In the genomic region with DNA sequence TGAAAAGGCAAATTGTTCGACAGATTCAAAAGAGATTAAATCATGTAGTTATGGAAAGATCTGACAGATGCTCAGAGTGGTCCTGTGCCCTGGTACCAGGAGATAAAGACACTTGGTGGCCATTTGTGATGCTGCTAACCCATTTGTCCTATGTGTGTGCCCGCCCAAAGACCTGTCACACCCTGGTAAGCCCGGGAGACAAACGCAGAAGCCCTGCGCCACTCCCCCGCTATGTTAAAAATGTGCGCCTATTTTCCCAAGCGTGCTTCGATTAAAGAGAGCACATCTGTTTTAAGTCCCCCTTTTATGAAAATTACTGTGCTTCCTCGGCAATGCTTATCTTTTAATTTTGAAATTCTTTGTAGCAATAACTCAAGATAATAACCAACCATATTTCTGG, we compare ENCODE assay signal across 11 mouse cellular contexts. TPM values are rescaled to one million over a fixed set of nuclear protein-coding genes. Genes with fewer than 3 reads are reported as not detected.
A peak's percentile ranks its signal among the peaks of the same experiment; 100 is the strongest.
DNase-seq lines count a peak whose midpoint lies in the region; ATAC-seq and TF ChIP-seq lines count a peak whose summit lies in the region.
"Had no signal": no experiment of that assay in that cellular context is flagged by ENCODE, and none has a peak within 500 bp of the region (broad histone marks: within the 10 kb centered on the region; RNA-seq: fewer than 3 reads in every experiment).

No protein-coding gene starts in this region.

- DNase-seq in heart, adult 11 months, result peak; percentile 72
- no peak for DNase-seq in heart, adult 18-20 months
- peak; percentile 28 for DNase-seq in hindbrain, embryonic 11.5 days (ENCODE audit: low spot score)
- DNase-seq in spleen, postnatal 14 days (ENCODE audit: low spot score in 2 of 2), result no peak
- DNase-seq in layer of hippocampus, postnatal 14 days (ENCODE audit: low spot score in 2 of 2), result no peak
- no peak for DNase-seq in kidney, adult 11 months
- DNase-seq: adrenal gland, adult 2 months; gastrocnemius, postnatal 36 days had no signal

- ATAC-seq in hindbrain, embryonic 11.5 days (ENCODE audit: low FRiP score), result no peak
- ATAC-seq in midbrain, embryonic 13.5 days, result peak; percentile 59; the same call in 1 of the 2 replicates

- H3K9ac ChIP-seq in hindbrain, embryonic 11.5 days (ENCODE audit: low read depth, low read length), result no peak overlapping the region
- H3K9ac ChIP-seq in midbrain, embryonic 13.5 days (replicated peaks), result no peak overlapping the region
- H3K9ac ChIP-seq: embryonic facial prominence, embryonic 15.5 days had no signal

- H3K9me3 ChIP-seq in E14TG2a.4 (ENCODE audit: low read length), result no peaks in the 10 kb centered on the region
- H3K9me3 ChIP-seq in hindbrain, embryonic 11.5 days (ENCODE audit: control insufficient read depth, low read length), result no peaks in the 10 kb centered on the region
- no peaks in the 10 kb centered on the region; the same call in 1 of the 2 replicates for H3K9me3 ChIP-seq in midbrain, embryonic 13.5 days
- H3K9me3 ChIP-seq: embryonic facial prominence, embryonic 15.5 days had no signal

- no peak overlapping the region for H3K4me2 ChIP-seq in hindbrain, embryonic 11.5 days (replicated peaks; ENCODE audit: low read depth, low read length)
- peak overlapping the region; percentile 26 for H3K4me2 ChIP-seq in midbrain, embryonic 13.5 days (replicated peaks)

- 22% methylated on average over 10 of the region's 10 CpGs for WGBS in hindbrain, embryonic 11.5 days
- 8% methylated on average over 10 of the region's 10 CpGs for WGBS in midbrain, embryonic 13.5 days

- TF ChIP-seq CTCF in E14TG2a.4 (conservative IDR thresholded peaks at IDR 0.05; ENCODE audit: low read length), result no peak

- peak overlapping the region; percentile 59 for H3K27ac ChIP-seq in hindbrain, embryonic 11.5 days (ENCODE audit: low read depth, low read length)
- H3K27ac ChIP-seq in midbrain, embryonic 13.5 days, result no peak overlapping the region; the same call in 1 of the 2 replicates
- H3K27ac ChIP-seq: embryonic facial prominence, embryonic 15.5 days had no signal

- H3K27me3 ChIP-seq in E14TG2a.4 (ENCODE audit: insufficient read depth, low read length), result peaks cover 7% of the 10 kb centered on the region
- H3K27me3 ChIP-seq in hindbrain, embryonic 11.5 days (ENCODE audit: control insufficient read depth, insufficient read depth, low read length), result no peaks in the 10 kb centered on the region
- peaks cover 7% of the 10 kb centered on the region for H3K27me3 ChIP-seq in midbrain, embryonic 13.5 days
- H3K27me3 ChIP-seq: embryonic facial prominence, embryonic 15.5 days had no signal

- H3K36me3 ChIP-seq in E14TG2a.4 (ENCODE audit: insufficient read depth, low read length), result no peaks in the 10 kb centered on the region
- no peaks in the 10 kb centered on the region for H3K36me3 ChIP-seq in hindbrain, embryonic 11.5 days (ENCODE audit: control insufficient read depth, insufficient read depth, low read length)
- no peaks in the 10 kb centered on the region for H3K36me3 ChIP-seq in midbrain, embryonic 13.5 days
- H3K36me3 ChIP-seq: embryonic facial prominence, embryonic 15.5 days had no signal

- peaks cover 43% of the 10 kb centered on the region for H3K4me1 ChIP-seq in E14TG2a.4 (replicated peaks; ENCODE audit: low read depth, low read length)
- H3K4me1 ChIP-seq in hindbrain, embryonic 11.5 days (replicated peaks; ENCODE audit: control insufficient read depth, insufficient read depth, low read length), result no peaks in the 10 kb centered on the region
- peaks cover 14% of the 10 kb centered on the region for H3K4me1 ChIP-seq in midbrain, embryonic 13.5 days (replicated peaks)

- peak overlapping the region; percentile 17; the same call in 1 of the 2 replicates for H3K4me3 ChIP-seq in E14TG2a.4 (replicated peaks; ENCODE audit: low read length)
- H3K4me3 ChIP-seq in hindbrain, embryonic 11.5 days (ENCODE audit: low read depth, low read length), result no peak overlapping the region
- H3K4me3 ChIP-seq in midbrain, embryonic 13.5 days (replicated peaks), result no peak overlapping the region

RNA-seq across cellular contexts. Expression of a gene that starts 1.4 kb away (rescaled TPM):
- total RNA-seq in heart, adult 18-20 months (2021), result not detected
- polyA plus RNA-seq in hindbrain, embryonic 11.5 days (2014; fragmentation: Nextera tagmentation; extraction: Ambion mirVana), result 0.04 TPM in 1 of 2 replicates, not detected in the other
- polyA plus RNA-seq in midbrain, embryonic 13.5 days (2015; fragmentation: Nextera tagmentation; extraction: Ambion mirVana), result 0.14 and 0.27 TPM in 2 replicates
- under 1 TPM in 1 of 2 experiments, not detected in 1; 0.21 TPM for total RNA-seq in layer of hippocampus, postnatal 14 days (2021)
- total RNA-seq: adrenal gland, adult 2 months; gastrocnemius, postnatal 36 days had no signal
- polyA plus RNA-seq: embryonic facial prominence, embryonic 15.5 days had no signal

Comparison
In these comparisons a context has a peak if more than half of its experiments do, and no peak if none do; other contexts are left out.
1. DNase-seq: peak in heart, adult 11 months (single experiment) and hindbrain, embryonic 11.5 days (single experiment); none in heart, adult 18-20 months (0 of 2), spleen, postnatal 14 days (0 of 2), layer of hippocampus, postnatal 14 days (0 of 2) and kidney, adult 11 months (single experiment).